In genomic region chr9:14276481-14277287, GRCm38 (mm10) we compare ENCODE assay signal across 8 mouse cellular contexts. TPM values are rescaled to one million over a fixed set of nuclear protein-coding genes. Genes with fewer than 3 reads are reported as not detected.
A peak's percentile ranks its signal among the peaks of the same experiment; 100 is the strongest.
DNase-seq lines count a peak whose midpoint lies in the region; ATAC-seq and TF ChIP-seq lines count a peak whose summit lies in the region.

No protein-coding gene starts in this region.

- no peaks in the 10 kb centered on the region for H3K27me3 ChIP-seq in cerebellum, adult 2 months (ENCODE audit: control insufficient read depth, insufficient read depth, low read length)
- no peaks in the 10 kb centered on the region for H3K27me3 ChIP-seq in intestine, embryonic 14.5 days (replicated peaks; ENCODE audit: control insufficient read depth, insufficient read depth, low read length)
- H3K27me3 ChIP-seq in midbrain, embryonic 15.5 days (replicated peaks): no peaks in the 10 kb centered on the region
- H3K27me3 ChIP-seq in testis, adult 2 months (ENCODE audit: control insufficient read depth, insufficient read depth, low read length): no peaks in the 10 kb centered on the region

- no peaks in the 10 kb centered on the region for H3K9me3 ChIP-seq in intestine, embryonic 14.5 days (ENCODE audit: control insufficient read depth, low read length)
- H3K9me3 ChIP-seq in midbrain, embryonic 15.5 days: no peaks in the 10 kb centered on the region

- no peaks in the 10 kb centered on the region for H3K4me1 ChIP-seq in cerebellum, adult 2 months (ENCODE audit: control insufficient read depth, insufficient read depth, low read length)
- peaks cover 20% of the 10 kb centered on the region for H3K4me1 ChIP-seq in intestine, embryonic 14.5 days (replicated peaks; ENCODE audit: control insufficient read depth, insufficient read depth, low read length)
- H3K4me1 ChIP-seq in midbrain, embryonic 15.5 days: peaks cover 16% of the 10 kb centered on the region
- peaks cover 8% of the 10 kb centered on the region for H3K4me1 ChIP-seq in testis, adult 2 months (ENCODE audit: control insufficient read depth, insufficient read depth, low read length)

- peak overlapping the region; percentile 88 for H3K9ac ChIP-seq in intestine, embryonic 14.5 days (ENCODE audit: low read length)
- peak overlapping the region; percentile 78 for H3K9ac ChIP-seq in midbrain, embryonic 15.5 days

- intact Hi-C loops in left cerebral cortex, postnatal 4 days (cut with DNase I): loop anchor here (5.0 kb wide), 1 partner anchor 379 kb away; no protein-coding TSS in a partner anchor

- no peak for TF ChIP-seq CTCF in cerebellum, adult 2 months (IDR thresholded peaks at IDR 0.05; ENCODE audit: borderline replicate concordance, insufficient read depth, low read depth, low read length)
- no peak for TF ChIP-seq CTCF in testis, adult 2 months (IDR thresholded peaks at IDR 0.05; ENCODE audit: control insufficient read depth, insufficient read depth, insufficient replicate concordance, low read depth, low read length)

- peak; percentile 71 for ATAC-seq in intestine, embryonic 14.5 days (replicated peaks; ENCODE audit: low FRiP score, low TSS enrichment, low read depth)
- ATAC-seq in midbrain, embryonic 15.5 days (replicated peaks): peak; percentile 70

- H3K4me2 ChIP-seq in intestine, embryonic 14.5 days (ENCODE audit: low read length): peak overlapping the region; percentile 57
- peak overlapping the region; percentile 53 for H3K4me2 ChIP-seq in midbrain, embryonic 15.5 days

- TF ChIP-seq POLR2A in cerebellum, adult 2 months (IDR thresholded peaks at IDR 0.05; ENCODE audit: borderline replicate concordance, insufficient read depth, low read length): no peak
- TF ChIP-seq POLR2A in testis, adult 2 months (IDR thresholded peaks at IDR 0.05; ENCODE audit: control insufficient read depth, low read depth, low read length): peak; percentile 68

- H3K27ac ChIP-seq in cerebellum, adult 2 months (ENCODE audit: insufficient read depth, low read length): peak overlapping the region; percentile 55
- H3K27ac ChIP-seq in intestine, embryonic 14.5 days (ENCODE audit: low read depth): peak overlapping the region; percentile 92
- H3K27ac ChIP-seq in midbrain, embryonic 15.5 days: peak overlapping the region; percentile 93
- H3K27ac ChIP-seq in testis, adult 2 months (ENCODE audit: control insufficient read depth, insufficient read depth, low read depth, low read length): peak overlapping the region; percentile 88

- peak; percentile 43 for DNase-seq in ovary, adult 18-20 months (ENCODE audit: low spot score)
- no peak for DNase-seq in ovary, postnatal 36 days (ENCODE audit: low spot score)
- peak in 1 of 2 experiments; percentile 49 for DNase-seq in cerebellum, adult 2 months
- peak; percentile 45 to 51 for DNase-seq in frontal cortex, postnatal 25 days (ENCODE audit: low spot score in 2 of 2)
- peak; percentile 81 for DNase-seq in intestine, embryonic 14.5 days (ENCODE audit: low spot score)
- DNase-seq in left cerebral cortex, postnatal 4 days: peak; percentile 63

- H3K36me3 ChIP-seq in intestine, embryonic 14.5 days (ENCODE audit: control insufficient read depth, insufficient read depth, low read length): no peaks in the 10 kb centered on the region; the same call in 1 of the 2 replicates
- H3K36me3 ChIP-seq in midbrain, embryonic 15.5 days (replicated peaks): no peaks in the 10 kb centered on the region
- no peaks in the 10 kb centered on the region for H3K36me3 ChIP-seq in testis, adult 2 months (ENCODE audit: control insufficient read depth, insufficient read depth, low read length)

- H3K4me3 ChIP-seq in cerebellum, adult 2 months (replicated peaks; ENCODE audit: insufficient read depth, low read depth, low read length): peak overlapping the region; percentile 72
- peak overlapping the region; percentile 61 for H3K4me3 ChIP-seq in intestine, embryonic 14.5 days (ENCODE audit: low read depth, low read length)
- peak overlapping the region; percentile 79 for H3K4me3 ChIP-seq in midbrain, embryonic 15.5 days
- H3K4me3 ChIP-seq in testis, adult 2 months (ENCODE audit: control insufficient read depth, low read depth, low read length): peak overlapping the region; percentile 85

- WGBS in cerebellum, adult 2 months: under 1% methylated on average over 56 of the region's 61 CpGs
- under 1% methylated on average over 59 of the region's 61 CpGs for WGBS in intestine, embryonic 14.5 days
- WGBS in midbrain, embryonic 15.5 days: under 1% methylated on average over 49 of the region's 61 CpGs

RNA-seq across cellular contexts. Expression of gene Sesn3, which starts 1.8 kb away (rescaled TPM):
- 26.8 and 27.5 TPM in 2 replicates for polyA plus RNA-seq in cerebellum, adult 2 months (2012; rRNA removed)
- 29.9 and 30.5 TPM in 2 replicates for polyA plus RNA-seq in intestine, embryonic 14.5 days (2014; fragmentation: Nextera tagmentation; extraction: Ambion mirVana)
- 10 to 100 TPM; 70.1 to 73.3 TPM for total RNA-seq in left cerebral cortex, postnatal 4 days (2021)
- polyA plus RNA-seq in midbrain, embryonic 15.5 days (2015; fragmentation: Nextera tagmentation; extraction: Ambion mirVana): 14.5 and 15.6 TPM in 2 replicates
- 12.7 and 14.1 TPM in 2 replicates for polyA plus RNA-seq in testis, adult 2 months (2012; rRNA removed)
